Mouse (Mus musculus): Measurements from ENCODE around the gene Bmp5. TPM values are rescaled to one million over a fixed set of nuclear protein-coding genes. Genes with fewer than 3 reads are reported as not detected.
A peak's percentile ranks its signal among the peaks of the same experiment; 100 is the strongest.

Gene Bmp5
- polyA plus RNA-seq, 1 experiment: not detected

DNA sequence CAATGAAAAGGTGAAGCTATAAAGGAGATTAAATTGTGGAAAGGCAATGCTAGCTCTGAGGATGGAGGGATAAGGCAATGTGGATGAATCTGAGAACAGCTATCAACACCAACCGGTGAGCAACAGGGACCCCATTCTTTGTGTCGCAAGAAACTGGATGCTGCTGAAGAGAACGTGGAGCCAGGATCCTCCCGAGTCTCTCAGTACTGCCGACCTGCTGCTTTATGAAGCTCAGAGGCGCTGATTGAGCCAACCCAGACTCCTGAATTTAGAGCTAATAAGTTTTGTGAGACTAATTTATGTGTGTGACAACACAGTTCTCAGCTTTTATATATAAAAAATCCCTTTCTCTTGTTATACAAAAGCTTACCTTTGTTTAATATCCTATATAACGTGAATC, 136.4 kb downstream of the Bmp5 start:
- TF ChIP-seq TCF3 (IDR thresholded peaks at IDR 0.05; ENCODE audit: insufficient read length, low read depth) (no peak), E2F4 (IDR thresholded peaks at IDR 0.05; ENCODE audit: insufficient read depth) (no peak), TCF12 (IDR thresholded peaks at IDR 0.05; ENCODE audit: insufficient read depth, poor library complexity, severe bottlenecking) (no peak), MYOG (IDR thresholded peaks at IDR 0.05; ENCODE audit: control insufficient read depth in 1 of 3, insufficient read depth in 1 of 3, insufficient read length in 2 of 3, low read depth in 2 of 3) (no peak), POLR2A (IDR thresholded peaks at IDR 0.05; ENCODE audit: insufficient read length, low read depth) (no peak), POLR2AphosphoS2 (IDR thresholded peaks at IDR 0.05; ENCODE audit: insufficient read length, low read depth) (no peak), REST (IDR thresholded peaks at IDR 0.05; ENCODE audit: insufficient read depth, insufficient read length) (no peak), MAX (IDR thresholded peaks at IDR 0.05; ENCODE audit: low read depth) (no peak), SRF (IDR thresholded peaks at IDR 0.05; ENCODE audit: control insufficient read depth, insufficient read length, low read depth) (no peak), CEBPB (IDR thresholded peaks at IDR 0.05; ENCODE audit: insufficient read depth, poor library complexity, severe bottlenecking) (no peak), MYOD1 (IDR thresholded peaks at IDR 0.05; ENCODE audit: control insufficient read depth in 1 of 3, insufficient read length in 2 of 3, low read depth in 2 of 3) (no peak), USF1 (IDR thresholded peaks at IDR 0.05; ENCODE audit: low read depth) (no peak)
- no peaks in the 10 kb centered on the region for H3K27me3 ChIP-seq (ENCODE audit: control insufficient read depth, insufficient read depth, insufficient read length)
- H3K4me2 ChIP-seq (ENCODE audit: low read depth): no peak overlapping the region
- no peaks in the 10 kb centered on the region for H3K79me2 ChIP-seq (ENCODE audit: control insufficient read depth, insufficient read depth)
- no peaks in the 10 kb centered on the region for H3K36me3 ChIP-seq (ENCODE audit: control insufficient read depth, insufficient read depth)
- H3K4me3 ChIP-seq: no peak overlapping the region
- H3ac ChIP-seq (ENCODE audit: control insufficient read depth, insufficient read length): no peak overlapping the region

DNA sequence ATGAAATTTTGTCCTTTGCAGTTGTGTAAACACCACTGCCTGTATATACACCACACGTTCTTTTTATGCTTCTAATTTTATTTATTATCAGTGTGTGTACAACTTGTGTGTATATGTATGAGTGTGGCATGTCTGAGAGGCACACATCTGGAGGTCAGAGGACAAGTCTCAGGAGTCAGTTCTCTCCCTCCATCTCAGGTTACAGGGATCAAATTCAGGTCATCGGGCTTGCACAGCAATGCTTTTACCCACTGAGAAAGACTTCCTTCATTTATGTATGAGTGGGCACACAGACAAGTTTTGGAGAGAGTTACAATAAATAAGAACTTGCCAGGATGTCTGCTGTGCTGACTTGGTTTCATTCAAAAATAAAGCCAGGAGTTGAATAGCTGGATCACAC, 140.9 kb downstream of the Bmp5 start:
- H3K4me3 ChIP-seq: no peak overlapping the region
- no peaks in the 10 kb centered on the region for H3K79me2 ChIP-seq (ENCODE audit: control insufficient read depth, insufficient read depth)
- TF ChIP-seq E2F4 (IDR thresholded peaks at IDR 0.05; ENCODE audit: insufficient read depth): no peak
- no peak for TF ChIP-seq TCF12 (IDR thresholded peaks at IDR 0.05; ENCODE audit: insufficient read depth, poor library complexity, severe bottlenecking)
- no peak for TF ChIP-seq MAX (IDR thresholded peaks at IDR 0.05; ENCODE audit: low read depth)
- no peak for TF ChIP-seq MYOG (IDR thresholded peaks at IDR 0.05; ENCODE audit: control insufficient read depth in 1 of 3, insufficient read depth in 1 of 3, insufficient read length in 2 of 3, low read depth in 2 of 3)
- no peak for TF ChIP-seq USF1 (IDR thresholded peaks at IDR 0.05; ENCODE audit: low read depth)
- TF ChIP-seq TCF3 (IDR thresholded peaks at IDR 0.05; ENCODE audit: insufficient read length, low read depth): no peak
- no peak for TF ChIP-seq CEBPB (IDR thresholded peaks at IDR 0.05; ENCODE audit: insufficient read depth, poor library complexity, severe bottlenecking)
- H3K4me2 ChIP-seq (ENCODE audit: low read depth): no peak overlapping the region
- H3K27me3 ChIP-seq (ENCODE audit: control insufficient read depth, insufficient read depth, insufficient read length): no peaks in the 10 kb centered on the region
- no peak overlapping the region for H3ac ChIP-seq (ENCODE audit: control insufficient read depth, insufficient read length)
- no peaks in the 10 kb centered on the region for H3K36me3 ChIP-seq (ENCODE audit: control insufficient read depth, insufficient read depth)

DNA sequence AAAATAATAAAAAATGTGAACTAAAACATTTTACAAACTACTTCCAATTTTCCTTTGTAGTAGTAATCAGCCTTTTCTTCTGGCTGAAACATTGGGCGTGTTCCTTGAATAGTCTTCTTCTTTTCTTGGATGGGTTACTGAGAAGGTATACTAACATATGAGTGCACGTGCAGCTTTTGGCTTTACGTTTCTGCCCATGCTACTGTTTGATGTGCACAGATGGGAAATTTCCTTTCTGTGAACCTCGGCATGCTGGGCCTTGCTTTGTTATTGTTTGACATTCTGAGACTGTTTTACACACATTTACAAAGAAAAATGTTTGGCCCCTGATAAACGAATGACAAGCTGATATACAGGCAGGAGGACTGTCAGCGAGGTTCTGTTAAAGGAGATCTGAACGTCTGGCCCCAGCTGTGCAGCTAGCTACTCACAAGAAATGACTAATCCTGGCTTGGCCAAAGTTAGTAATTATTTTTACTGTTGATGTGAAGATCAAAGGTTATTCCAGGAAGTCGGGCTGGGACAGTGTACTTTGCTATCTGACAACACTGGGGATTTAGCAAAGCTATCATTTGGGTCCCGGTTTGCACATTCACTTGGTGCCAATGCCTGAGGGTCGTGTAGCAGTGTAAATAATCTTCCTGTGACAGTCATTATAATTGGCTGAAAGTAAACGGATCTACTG, 152.2 kb downstream of the Bmp5 start:
- no peaks in the 10 kb centered on the region for H3K27me3 ChIP-seq (ENCODE audit: control insufficient read depth, insufficient read depth, insufficient read length)
- peak overlapping the region; percentile 49 for H3K4me2 ChIP-seq (ENCODE audit: low read depth)
- H3K36me3 ChIP-seq (ENCODE audit: control insufficient read depth, insufficient read depth): no peaks in the 10 kb centered on the region
- H3K4me3 ChIP-seq: no peak overlapping the region
- no peak overlapping the region for H3ac ChIP-seq (ENCODE audit: control insufficient read depth, insufficient read length)
- TF ChIP-seq TCF12 (IDR thresholded peaks at IDR 0.05; ENCODE audit: insufficient read depth, poor library complexity, severe bottlenecking): peak; percentile 6
- TF ChIP-seq MYOD1 (IDR thresholded peaks at IDR 0.05; ENCODE audit: control insufficient read depth in 1 of 3, insufficient read length in 2 of 3, low read depth in 2 of 3): peak in 1 of 3 experiments; percentile 13
- TF ChIP-seq REST (IDR thresholded peaks at IDR 0.05; ENCODE audit: insufficient read depth, insufficient read length): no peak
- no peaks in the 10 kb centered on the region for H3K79me2 ChIP-seq (ENCODE audit: control insufficient read depth, insufficient read depth)

DNA sequence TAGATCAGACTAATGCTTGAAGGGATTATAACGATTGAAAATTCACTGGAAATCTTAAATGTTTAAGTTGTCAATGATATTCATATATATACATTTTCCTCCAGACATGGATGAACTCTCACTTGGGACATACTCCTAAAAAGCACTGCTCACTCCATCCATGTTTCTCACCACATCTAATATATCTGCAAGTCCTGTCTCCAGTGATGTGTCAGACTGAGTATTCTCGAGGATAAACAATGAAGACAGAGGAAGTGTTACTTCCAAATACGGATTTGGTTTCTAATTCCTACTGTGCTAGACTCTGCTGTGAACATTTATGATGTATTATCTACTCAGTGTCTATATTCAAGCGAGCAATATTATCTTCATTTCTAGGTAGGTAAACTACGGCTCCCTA, 152.9 kb downstream of the Bmp5 start:
- H3K4me2 ChIP-seq (ENCODE audit: low read depth): peak overlapping the region; percentile 49
- H3K36me3 ChIP-seq (ENCODE audit: control insufficient read depth, insufficient read depth): no peaks in the 10 kb centered on the region
- H3K27me3 ChIP-seq (ENCODE audit: control insufficient read depth, insufficient read depth, insufficient read length): no peaks in the 10 kb centered on the region
- TF ChIP-seq SRF (IDR thresholded peaks at IDR 0.05; ENCODE audit: control insufficient read depth, insufficient read length, low read depth) (no peak), CEBPB (IDR thresholded peaks at IDR 0.05; ENCODE audit: insufficient read depth, poor library complexity, severe bottlenecking) (no peak), E2F4 (IDR thresholded peaks at IDR 0.05; ENCODE audit: insufficient read depth) (no peak), TCF3 (IDR thresholded peaks at IDR 0.05; ENCODE audit: insufficient read length, low read depth) (no peak)
- H3ac ChIP-seq (ENCODE audit: control insufficient read depth, insufficient read length): no peak overlapping the region
- H3K4me3 ChIP-seq: no peak overlapping the region
- no peaks in the 10 kb centered on the region for H3K79me2 ChIP-seq (ENCODE audit: control insufficient read depth, insufficient read depth)

DNA sequence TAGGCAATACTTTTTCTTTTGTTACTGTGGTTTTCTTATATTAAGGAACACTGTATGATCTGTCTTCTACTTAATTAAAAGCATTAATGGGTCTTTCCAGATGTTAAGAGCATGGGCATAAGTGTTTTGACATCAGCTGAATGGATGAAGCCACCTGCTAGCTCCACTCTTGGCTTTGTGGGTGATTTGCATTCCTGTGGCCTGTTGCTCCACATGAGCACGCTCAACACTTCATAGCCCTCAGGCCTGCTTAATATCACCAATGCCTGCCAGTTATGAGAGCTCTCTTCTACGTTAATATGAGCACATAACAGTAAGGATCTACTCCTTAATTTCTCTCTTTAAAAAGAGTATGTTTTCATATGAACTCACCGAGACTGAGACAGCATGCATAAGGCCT, 169.5 kb downstream of the Bmp5 start:
- H3K4me2 ChIP-seq (ENCODE audit: low read depth): peak overlapping the region; percentile 12
- no peaks in the 10 kb centered on the region for H3K79me2 ChIP-seq (ENCODE audit: control insufficient read depth, insufficient read depth)
- no peaks in the 10 kb centered on the region for H3K36me3 ChIP-seq (ENCODE audit: control insufficient read depth, insufficient read depth)
- H3ac ChIP-seq (ENCODE audit: control insufficient read depth, insufficient read length): no peak overlapping the region
- H3K27me3 ChIP-seq (ENCODE audit: control insufficient read depth, insufficient read depth, insufficient read length): no peaks in the 10 kb centered on the region
- no peak for TF ChIP-seq MAX (IDR thresholded peaks at IDR 0.05; ENCODE audit: low read depth)
- TF ChIP-seq TCF12 (IDR thresholded peaks at IDR 0.05; ENCODE audit: insufficient read depth, poor library complexity, severe bottlenecking): peak; percentile 73
- peak; percentile 57 to 93 (median 93) for TF ChIP-seq MYOD1 (IDR thresholded peaks at IDR 0.05; ENCODE audit: control insufficient read depth in 1 of 3, insufficient read length in 2 of 3, low read depth in 2 of 3)
- TF ChIP-seq REST (IDR thresholded peaks at IDR 0.05; ENCODE audit: insufficient read depth, insufficient read length): no peak
- peak in 1 of 3 experiments; percentile 29 for TF ChIP-seq MYOG (IDR thresholded peaks at IDR 0.05; ENCODE audit: control insufficient read depth in 1 of 3, insufficient read depth in 1 of 3, insufficient read length in 2 of 3, low read depth in 2 of 3)
- TF ChIP-seq CEBPB (IDR thresholded peaks at IDR 0.05; ENCODE audit: insufficient read depth, poor library complexity, severe bottlenecking): peak; percentile 63
- TF ChIP-seq TCF3 (IDR thresholded peaks at IDR 0.05; ENCODE audit: insufficient read length, low read depth): peak; percentile 17
- TF ChIP-seq E2F4 (IDR thresholded peaks at IDR 0.05; ENCODE audit: insufficient read depth): no peak
- TF ChIP-seq POLR2AphosphoS2 (IDR thresholded peaks at IDR 0.05; ENCODE audit: insufficient read length, low read depth): no peak
- H3K4me3 ChIP-seq: no peak overlapping the region

Other genes with a start within 250 kb of the Bmp5 start
- 12.9 TPM for gene Tmod3, start 215.7 kb upstream of the Bmp5 start, polyA plus RNA-seq (2012; fragmentation: generic; extraction: Trizol)
- 0.06 TPM for gene Tmod2, start 164.0 kb upstream of the Bmp5 start, polyA plus RNA-seq (2012; fragmentation: generic; extraction: Trizol)
- 4.9 TPM for gene Lysmd2, start 149.6 kb upstream of the Bmp5 start, polyA plus RNA-seq (2012; fragmentation: generic; extraction: Trizol)
- not detected for gene Scg3, start 91.3 kb upstream of the Bmp5 start, polyA plus RNA-seq (2012; fragmentation: generic; extraction: Trizol)
- 0.14 TPM for gene Hmgcll1, start 239.5 kb downstream of the Bmp5 start, polyA plus RNA-seq (2012; fragmentation: generic; extraction: Trizol)

Measured in myocyte (in vitro differentiated cells).